Mouse (Mus musculus) heart, adult 18-20 months (tissue): ENCODE measurements around the gene Cyp11a1. TPM values are rescaled to one million over a fixed set of nuclear protein-coding genes. Genes with fewer than 3 reads are reported as not detected.

Source experiments
- DNase-seq, 2 experiments: peaks; one replicate each; pipeline ENCODE4 v3.0.0; 2021 to 2022; ENCODE audit warnings: mixed read lengths in 1 of 2
- total RNA-seq, 2 experiments: library from RNA; stranded (reverse); gene quantifications; 2 replicates each; pipeline ENCODE4 v1.2.3; 2021

Cyp11a1 gene
- total RNA-seq, 2 experiments from 2014 or later = not detected

- DNase-seq = no peak
Observed at GRCm38 (mm10) chr9:58008336-58009014, 2.3 kb downstream of the Cyp11a1 start.

DNA sequence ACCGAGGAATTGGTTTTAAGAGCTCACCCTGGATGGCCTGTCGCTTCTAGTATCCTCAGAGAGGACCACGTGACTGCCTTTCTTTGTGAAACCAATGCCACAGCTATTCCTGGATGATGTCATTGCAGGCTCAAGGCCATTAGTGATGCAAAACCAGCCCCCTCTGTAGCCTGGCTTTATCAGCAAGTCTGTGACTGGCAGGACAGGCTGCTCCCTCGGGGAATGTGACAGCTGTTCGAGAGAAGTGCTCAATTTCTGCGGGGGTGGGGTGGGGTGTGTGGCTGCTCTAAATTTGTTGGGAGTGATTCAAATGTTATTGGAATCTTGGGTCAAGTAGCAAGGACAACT is 2.8 kb downstream of the Cyp11a1 start:
- DNase-seq = peak; percentile 76 to 82

- no peak for DNase-seq
Observed at GRCm38 (mm10) chr9:58009588-58009987, 3.4 kb downstream of the Cyp11a1 start.

DNA sequence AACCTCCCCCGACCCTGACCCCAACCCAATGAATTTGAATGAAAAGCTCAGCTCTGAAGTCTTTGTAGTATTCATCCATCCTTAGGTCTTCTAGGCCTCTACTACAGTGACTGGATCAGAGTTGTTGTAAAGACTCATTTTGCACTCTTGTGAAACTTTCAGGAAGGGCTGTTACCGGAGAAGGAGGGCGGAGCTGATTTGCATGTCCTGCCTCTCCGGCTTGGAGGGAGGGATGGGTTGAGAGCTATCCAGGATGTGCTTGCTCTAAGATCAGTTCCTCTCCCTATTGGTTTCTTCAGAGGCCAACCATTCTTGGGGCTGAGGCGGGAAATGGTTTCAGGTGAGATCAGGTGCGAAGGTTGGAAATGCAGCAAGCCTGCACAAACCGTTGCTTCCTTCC is 4.8 kb downstream of the Cyp11a1 start:
- no peak for DNase-seq

DNA sequence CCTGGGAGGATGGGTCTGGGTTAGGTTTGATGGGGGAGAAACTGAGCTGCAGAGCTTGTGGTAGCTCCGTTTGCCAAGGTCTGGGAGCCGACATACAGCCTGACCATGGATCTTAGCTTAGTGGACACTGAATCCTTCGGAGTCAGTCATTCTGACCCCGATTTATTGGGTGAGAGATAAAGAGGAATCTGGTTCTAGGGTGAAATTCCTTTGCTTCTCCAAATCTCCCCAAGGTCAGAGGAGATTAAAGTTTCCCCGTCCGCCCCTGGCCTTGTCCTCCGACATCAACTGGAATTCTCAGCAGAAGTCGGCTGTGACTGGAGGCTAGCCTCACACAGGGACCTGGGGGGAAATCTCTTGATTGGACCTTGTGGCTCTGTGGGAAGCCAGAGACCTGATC is 5.3 kb downstream of the Cyp11a1 start:
- no peak for DNase-seq

- no peak for DNase-seq
Observed at GRCm38 (mm10) chr9:58012486-58012885, 6.3 kb downstream of the Cyp11a1 start.

- no peak for DNase-seq
Observed at GRCm38 (mm10) chr9:58012935-58013334, 6.7 kb downstream of the Cyp11a1 start.

DNA sequence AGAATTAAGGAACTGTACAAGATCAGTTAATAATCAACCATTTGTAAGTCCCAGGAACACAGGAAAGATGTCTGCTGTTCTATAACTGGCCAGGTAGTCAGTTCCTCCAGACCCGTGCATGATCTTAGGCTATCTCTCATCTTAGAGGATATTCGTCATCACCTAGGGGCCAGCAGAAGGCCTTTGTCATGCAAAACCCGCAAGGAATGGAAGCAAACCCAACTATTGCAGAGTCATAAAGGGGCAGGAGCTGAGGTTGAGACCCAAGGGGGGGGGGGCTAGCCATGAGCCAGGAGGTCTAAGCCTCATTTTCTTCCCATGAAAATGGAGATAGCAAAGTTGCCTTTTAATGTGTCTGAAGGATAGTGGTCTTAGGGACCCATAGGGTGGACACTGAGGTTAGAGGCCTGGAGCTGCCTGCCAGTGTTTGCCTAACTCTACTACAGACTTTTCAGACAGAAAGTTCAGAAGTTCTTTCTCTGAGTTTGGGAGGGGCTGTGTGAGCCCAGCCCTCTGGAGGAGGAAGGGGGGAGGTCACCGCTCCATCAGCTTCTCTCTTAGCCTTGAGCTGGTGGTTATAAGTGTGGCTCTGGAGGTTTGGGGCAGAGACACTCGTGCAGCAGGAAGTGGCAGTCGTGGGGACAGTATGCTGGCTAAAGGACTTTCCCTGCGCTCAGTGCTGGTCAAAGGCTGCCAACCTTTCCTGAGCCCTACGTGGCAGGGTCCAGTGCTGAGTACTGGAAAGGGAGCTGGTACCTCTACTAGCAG is 8.4 kb downstream of the Cyp11a1 start:
- no peak for DNase-seq

GRCm38 (mm10) chr9:58015856-58016255 is 9.6 kb downstream of the Cyp11a1 start:
- no peak for DNase-seq

DNA sequence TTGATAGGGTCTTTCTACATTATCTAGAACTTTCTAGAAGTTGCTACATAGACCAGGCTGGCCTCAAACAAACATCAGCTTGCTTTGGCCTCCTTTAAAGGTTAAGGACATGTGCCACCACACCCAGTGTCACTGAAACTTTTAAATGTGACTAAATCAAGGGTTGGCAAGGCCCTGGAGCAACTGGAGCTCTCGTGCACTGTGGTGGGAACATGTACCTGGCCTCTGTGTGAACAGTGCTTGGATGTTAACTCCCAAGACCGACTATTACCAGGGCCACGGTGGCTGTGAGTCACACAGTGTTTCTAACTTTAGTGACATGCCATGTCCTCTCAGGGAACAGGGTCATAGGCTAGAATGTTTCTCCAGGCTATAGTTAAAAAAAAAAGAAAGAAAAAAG is 10.8 kb downstream of the Cyp11a1 start:
- no peak for DNase-seq

GRCm38 (mm10) chr9:58018385-58018784 is 12.2 kb downstream of the Cyp11a1 start:
- DNase-seq = no peak

GRCm38 (mm10) chr9:58025995-58026394 is 19.8 kb downstream of the Cyp11a1 start:
- DNase-seq = no peak

DNA sequence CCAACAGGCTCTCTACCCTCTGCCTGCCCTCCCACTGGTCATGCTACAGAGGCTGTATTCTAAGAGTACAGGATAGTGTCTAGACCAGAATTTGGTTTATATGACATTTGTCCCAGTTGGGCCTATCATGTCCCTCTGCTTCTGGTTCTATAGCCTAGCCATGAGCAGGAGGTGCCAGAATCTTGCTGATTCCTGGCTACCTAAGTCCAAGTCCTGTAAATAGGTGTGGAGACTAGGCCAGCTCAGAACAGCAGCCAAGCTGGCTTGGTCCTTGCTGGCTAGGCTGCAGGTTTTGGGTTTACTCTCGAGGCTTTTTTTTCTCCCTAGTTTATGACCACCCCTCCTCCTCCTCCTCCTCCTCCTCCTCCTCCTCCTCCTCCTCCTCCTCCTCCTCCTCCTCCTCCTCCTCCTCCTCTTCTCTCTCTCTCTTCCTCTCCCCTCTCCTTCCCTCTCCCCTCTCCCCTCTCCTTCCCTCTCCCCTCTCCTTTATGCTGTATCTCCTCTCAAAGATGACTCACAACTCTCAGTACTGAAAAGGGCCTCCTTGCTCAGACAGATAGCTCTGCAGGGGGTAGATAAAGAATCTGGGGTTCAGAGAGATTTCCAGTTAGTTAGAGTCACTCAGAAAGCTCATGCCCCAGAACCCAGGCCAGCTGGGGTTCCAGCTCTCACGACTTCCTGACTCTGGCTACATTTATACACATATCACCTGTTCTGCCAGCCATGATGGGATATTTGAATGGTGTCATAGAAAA is 21.4 kb downstream of the Cyp11a1 start:
- no peak for DNase-seq

DNA sequence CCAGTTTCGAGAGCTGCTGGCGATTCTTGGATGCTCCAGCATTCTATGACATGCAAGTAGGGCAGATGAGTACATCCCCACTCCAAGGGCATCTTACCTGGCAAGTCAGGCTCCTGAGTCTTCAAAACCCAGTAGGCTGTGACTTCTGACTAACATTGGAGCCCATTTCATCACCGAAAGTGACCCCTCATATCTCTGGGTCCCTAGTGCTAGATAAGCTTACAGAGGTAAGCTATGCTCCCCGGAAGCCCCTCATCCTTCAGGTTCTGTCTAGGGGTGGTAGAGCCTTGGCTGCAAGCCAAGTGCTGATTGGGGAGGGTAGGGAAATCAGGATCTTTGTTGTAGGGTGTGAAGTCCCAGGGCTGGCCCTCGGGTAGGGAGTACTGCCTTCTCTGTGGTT is 22.6 kb downstream of the Cyp11a1 start:
- DNase-seq = no peak

GRCm38 (mm10) chr9:58029635-58030034 is 23.4 kb downstream of the Cyp11a1 start:
- no peak for DNase-seq

DNA sequence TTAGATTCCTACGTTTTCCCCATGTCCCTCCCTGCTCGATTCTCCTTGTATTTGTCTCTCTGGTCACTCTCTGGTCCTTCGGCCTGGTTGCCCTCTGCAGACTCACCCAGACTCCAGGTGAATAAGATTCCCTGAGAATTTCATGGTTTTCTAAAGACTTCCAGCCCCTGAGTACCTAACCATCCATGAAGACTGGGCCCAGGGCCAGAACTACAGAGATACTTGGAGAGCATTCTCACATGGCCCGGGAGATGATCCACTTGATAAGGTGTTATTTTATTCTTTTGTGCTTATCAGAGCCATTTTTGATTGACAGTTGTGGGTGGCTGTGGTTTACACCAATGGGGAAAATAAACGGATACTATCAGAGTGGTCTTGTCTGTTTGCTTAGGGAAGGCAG is 25.7 kb downstream of the Cyp11a1 start:
- no peak for DNase-seq

DNA sequence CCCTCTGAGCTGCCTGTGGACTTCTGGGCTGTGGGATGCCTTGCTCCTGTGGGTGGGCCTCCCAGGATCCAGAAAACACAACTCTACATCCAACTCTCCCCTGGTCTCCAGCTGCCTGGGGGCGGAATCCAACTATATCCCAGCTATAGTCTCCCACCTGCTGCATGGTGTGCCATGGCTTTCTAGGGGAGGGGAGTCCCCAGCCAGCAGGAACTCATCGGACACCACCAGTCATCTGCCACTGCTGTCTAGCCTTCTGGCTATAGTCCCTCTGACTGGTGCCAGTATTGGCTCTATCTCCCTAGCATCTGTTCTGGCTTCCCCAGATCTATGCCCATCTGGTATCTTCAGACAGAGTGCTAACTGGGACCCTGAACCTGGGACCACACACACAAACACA is 29.3 kb downstream of the Cyp11a1 start:
- DNase-seq = no peak

DNA sequence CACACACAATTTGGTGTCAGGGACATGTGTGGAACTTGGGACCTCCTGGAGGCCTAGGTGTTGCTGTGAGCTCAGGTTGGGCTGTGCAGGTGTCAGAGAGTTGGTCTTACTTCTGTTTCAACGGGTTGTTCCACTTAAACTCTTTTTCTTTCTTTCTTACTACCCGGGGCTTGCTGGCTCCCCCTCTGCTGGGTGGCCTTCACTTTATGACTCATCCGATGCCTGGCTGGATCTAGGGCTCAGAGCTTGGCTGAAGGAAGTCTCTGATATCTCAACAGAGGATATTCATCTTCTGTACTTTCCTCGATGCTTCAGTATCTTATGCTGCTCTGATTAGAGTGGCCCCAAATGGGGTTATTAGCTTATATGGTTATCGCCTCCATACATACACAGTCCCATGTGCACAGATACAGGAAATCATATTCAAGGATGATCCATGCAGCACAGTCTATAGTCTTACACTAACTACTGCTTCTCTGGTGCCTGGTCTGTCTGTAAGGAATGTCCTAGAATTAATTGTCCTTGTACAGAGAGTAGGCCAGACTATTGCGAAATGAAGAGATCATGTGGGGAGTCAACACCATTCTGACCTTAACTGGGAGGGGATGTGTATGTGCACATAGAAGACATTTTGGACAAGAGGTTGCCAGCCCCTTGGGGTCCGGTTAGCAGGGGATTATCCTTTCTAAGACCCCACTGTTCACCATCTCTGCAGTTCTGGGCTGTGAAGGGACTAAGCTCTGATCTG is 29.9 kb downstream of the Cyp11a1 start:
- no peak for DNase-seq

- no peak for DNase-seq
Observed at GRCm38 (mm10) chr9:58036961-58037360, 30.8 kb downstream of the Cyp11a1 start.

GRCm38 (mm10) chr9:58038500-58039168 is 32.4 kb downstream of the Cyp11a1 start:
- DNase-seq = peak; percentile 78 to 83

DNA sequence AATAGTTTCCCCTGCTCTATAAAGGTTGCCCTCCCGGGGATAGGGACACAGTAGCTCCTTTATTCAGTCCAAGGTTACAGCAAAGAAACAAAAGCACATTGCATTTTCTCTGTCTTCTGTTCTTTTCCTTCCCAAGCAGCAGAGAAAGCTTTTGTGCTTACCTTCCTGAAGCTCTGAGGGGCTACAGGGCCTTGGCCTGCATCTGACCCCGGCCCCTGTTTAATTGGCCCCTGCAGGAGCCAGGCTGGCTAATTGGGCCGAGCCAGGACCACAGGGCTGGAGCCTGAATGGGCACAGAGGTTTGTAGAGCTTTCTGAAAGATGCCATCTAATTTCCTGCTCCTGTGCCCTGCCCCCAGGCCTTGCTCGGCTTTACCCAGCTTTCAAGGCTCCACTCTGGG is 34.8 kb downstream of the Cyp11a1 start:
- DNase-seq = no peak

DNA sequence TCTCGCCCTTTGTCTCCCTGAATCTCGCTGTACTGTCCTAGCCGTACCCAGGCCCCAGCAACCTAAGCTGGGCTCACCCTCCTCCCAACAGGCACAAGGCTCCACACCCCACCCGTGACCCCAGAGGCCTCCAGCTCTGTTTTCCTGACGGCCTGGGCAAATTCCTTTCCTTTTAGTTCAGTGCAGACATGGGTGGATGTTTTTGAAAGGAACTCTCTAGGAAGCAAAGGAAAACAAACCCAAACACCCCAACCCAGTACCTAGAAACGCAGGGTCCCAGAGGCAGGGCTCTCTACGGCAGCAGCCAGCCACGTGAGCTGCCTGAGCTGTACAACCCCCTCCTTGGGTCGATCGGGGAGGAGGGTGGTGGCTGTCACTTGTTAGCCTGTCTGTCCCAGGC is 36.2 kb downstream of the Cyp11a1 start:
- DNase-seq = peak; percentile 60 to 75
